Mouse (Mus musculus) small intestine, adult 2 months (tissue): ENCODE results near the gene Thbs3.

ENCODE experiments used
- CTCF ChIP-seq: fragments of 200-500 bp; IDR thresholded peaks from 2 replicates; pipeline ENCODE4 v1.5.1; 2012; ENCODE audit warnings: low read depth, mild to moderate bottlenecking, control low read depth, inconsistent platforms, low read length, moderate library complexity, mixed read lengths; ENCODE audit not compliant: insufficient replicate concordance, insufficient read length; ENCODE audit errors: extremely low read depth
- POLR2A ChIP-seq: fragments of 200-500 bp; IDR thresholded peaks from 2 replicates; pipeline ENCODE4 v1.6.1; 2012; ENCODE audit warnings: low read depth, mild to moderate bottlenecking, control low read depth, inconsistent platforms, low read length, moderate library complexity

DNA sequence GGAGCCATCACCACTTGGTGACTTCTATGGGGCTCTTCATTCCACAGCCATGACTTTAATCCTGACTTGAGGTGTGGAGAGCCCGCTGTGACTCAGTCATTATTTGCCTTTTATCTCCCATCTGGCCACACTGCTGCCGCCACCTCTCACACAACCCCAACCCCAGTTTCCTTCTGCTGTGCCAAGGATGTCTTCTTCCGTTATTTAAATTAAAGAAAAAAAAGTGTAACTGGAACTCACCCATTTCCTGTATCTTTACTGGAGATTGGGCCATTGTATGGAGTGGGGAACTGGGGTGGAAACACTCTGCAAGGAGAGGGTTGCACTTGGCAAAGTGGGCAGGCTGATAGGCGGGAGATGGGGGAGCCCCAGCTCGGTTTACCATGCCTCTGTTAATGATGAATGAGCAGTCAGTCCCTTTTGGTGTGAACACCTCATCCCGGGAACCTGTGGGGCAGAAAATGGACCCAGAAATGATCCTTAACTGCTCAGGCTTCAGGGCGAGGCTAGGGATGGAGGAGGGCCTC, 32.4 kb upstream of the Thbs3 start:
- no peak for TF ChIP-seq POLR2A
- no peak for TF ChIP-seq CTCF
